Mouse (Mus musculus) fat pad, adult 2 months (tissue): ENCODE results near the gene Slc22a14.

Experiments
- DNase-seq: peaks from one replicate; pipeline ENCODE4 v3.0.0-alpha.2; 2011; ENCODE audit warnings: low read depth, low spot score; ENCODE audit errors: extremely low read depth

The Slc22a14 gene

GRCm38 (mm10) chr9:119146098-119146770, 219.1 kb downstream of the Slc22a14 start:
- DNase-seq, result no peak

- DNase-seq, result no peak
These were observed 219.7 kb downstream of the Slc22a14 start for GRCm38 (mm10) chr9:119145638-119146037.

- no peak for DNase-seq
These were observed 220.2 kb downstream of the Slc22a14 start for GRCm38 (mm10) chr9:119145137-119145536.

GRCm38 (mm10) chr9:119144696-119145095, 220.7 kb downstream of the Slc22a14 start:
- DNase-seq, result no peak

GRCm38 (mm10) chr9:119143372-119143771, 222.0 kb downstream of the Slc22a14 start:
- no peak for DNase-seq

GRCm38 (mm10) chr9:119142066-119142465, 223.3 kb downstream of the Slc22a14 start:
- DNase-seq, result no peak

GRCm38 (mm10) chr9:119138836-119139235, 226.5 kb downstream of the Slc22a14 start:
- no peak for DNase-seq

- DNase-seq, result no peak
These were observed 234.7 kb downstream of the Slc22a14 start for GRCm38 (mm10) chr9:119130692-119131091.

- DNase-seq, result no peak
These were observed 236.7 kb downstream of the Slc22a14 start for GRCm38 (mm10) chr9:119128436-119129181.

- peak; percentile 23 for DNase-seq
These were observed 242.6 kb downstream of the Slc22a14 start for GRCm38 (mm10) chr9:119122596-119123369.

- DNase-seq, result no peak
These were observed 245.2 kb downstream of the Slc22a14 start for GRCm38 (mm10) chr9:119120168-119120560.
